Mouse (Mus musculus): ENCODE data around the gene Ykt6. TPM values are rescaled to one million over a fixed set of nuclear protein-coding genes. Genes with fewer than 3 reads are reported as not detected.

Gene Ykt6
- polyA plus RNA-seq, 1 experiment from 2014 or later, result 23.2 TPM

DNA sequence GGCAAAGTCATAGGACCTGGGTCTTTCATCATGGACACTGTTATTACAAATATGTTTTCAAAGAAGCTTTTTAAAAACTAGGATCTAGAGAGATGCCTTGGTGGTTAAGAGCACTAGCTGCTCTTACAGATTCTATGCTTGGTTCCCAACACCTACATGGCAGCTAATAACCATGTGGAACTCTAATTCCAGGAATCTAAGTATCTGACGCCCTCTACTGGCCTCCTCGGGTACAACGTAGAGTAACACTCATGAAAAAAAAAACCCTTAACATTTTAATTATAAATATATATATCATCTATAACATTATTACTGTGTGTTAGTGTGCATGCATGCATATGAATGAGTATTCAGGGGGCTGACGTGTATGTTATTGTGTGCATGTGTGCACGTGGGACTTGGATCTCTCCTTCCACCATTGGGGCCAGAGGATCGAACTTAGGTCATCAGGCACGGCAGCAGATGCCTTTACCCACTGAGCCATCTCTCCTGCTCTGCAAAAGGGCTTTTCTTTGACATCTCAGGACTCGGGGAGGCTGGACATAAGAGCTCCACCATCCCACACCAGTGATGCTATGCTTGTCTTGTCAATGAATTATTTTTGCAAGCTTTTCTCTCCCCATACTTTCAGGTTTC lies 2.2 kb upstream of the Ykt6 start:
- Histone ChIP-seq H3K4me2 (replicated peaks; ENCODE audit: low read depth, low read length) (no peak overlapping the region), H3K9me3 (ENCODE audit: control insufficient read depth, low read depth, low read length) (no peaks in the 10 kb centered on the region), H3K9ac (replicated peaks; ENCODE audit: low read depth, low read length) (no peak overlapping the region), H3K4me1 (ENCODE audit: control insufficient read depth, insufficient read depth, low read length) (peaks cover 15% of the 10 kb centered on the region; the same call in 1 of the 2 replicates), H3K27me3 (ENCODE audit: control insufficient read depth, insufficient read depth, low read length) (no peaks in the 10 kb centered on the region), H3K27ac (ENCODE audit: low read length) (no peak overlapping the region), H3K36me3 (ENCODE audit: control insufficient read depth, insufficient read depth, low read length) (no peaks in the 10 kb centered on the region), H3K4me3 (ENCODE audit: low read depth, low read length) (no peak overlapping the region)
- WGBS, result 35% methylated on average over 8 of the region's 8 CpGs
- no peak for ATAC-seq (ENCODE audit: insufficient number of reproducible peaks, insufficient read depth, low FRiP score, low read depth)

DNA sequence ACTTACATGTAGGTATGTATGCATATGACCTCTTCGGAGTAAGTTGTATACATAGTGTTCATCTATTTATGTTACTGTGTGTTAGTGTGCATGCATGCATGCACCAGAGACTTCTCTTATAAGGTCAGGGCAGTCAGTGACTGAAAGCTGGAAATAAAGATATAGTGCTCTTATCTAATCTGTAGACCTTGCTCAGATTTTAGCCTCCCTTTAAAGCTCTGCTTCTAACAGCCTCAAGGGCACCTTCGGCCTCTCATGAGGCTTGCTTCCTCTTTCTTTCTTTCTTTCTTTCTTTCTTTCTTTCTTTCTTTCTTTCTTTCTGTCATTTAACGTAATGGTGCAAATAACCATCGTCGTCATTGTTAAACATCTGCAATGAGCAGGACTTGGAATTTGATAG lies 1.1 kb upstream of the Ykt6 start:
- Histone ChIP-seq H3K4me2 (replicated peaks; ENCODE audit: low read depth, low read length) (no peak overlapping the region; the same call in 1 of the 2 replicates), H3K9me3 (ENCODE audit: control insufficient read depth, low read depth, low read length) (no peaks in the 10 kb centered on the region), H3K27ac (ENCODE audit: low read length) (peak overlapping the region; percentile 95; the same call in 1 of the 2 replicates), H3K4me3 (ENCODE audit: low read depth, low read length) (no peak overlapping the region), H3K9ac (replicated peaks; ENCODE audit: low read depth, low read length) (no peak overlapping the region), H3K4me1 (ENCODE audit: control insufficient read depth, insufficient read depth, low read length) (peaks cover 12% of the 10 kb centered on the region; the same call in 1 of the 2 replicates), H3K36me3 (ENCODE audit: control insufficient read depth, insufficient read depth, low read length) (no peaks in the 10 kb centered on the region), H3K27me3 (ENCODE audit: control insufficient read depth, insufficient read depth, low read length) (no peaks in the 10 kb centered on the region)
- 67% methylated on average over 5 of the region's 5 CpGs for WGBS
- ATAC-seq (ENCODE audit: insufficient number of reproducible peaks, insufficient read depth, low FRiP score, low read depth), result no peak

DNA sequence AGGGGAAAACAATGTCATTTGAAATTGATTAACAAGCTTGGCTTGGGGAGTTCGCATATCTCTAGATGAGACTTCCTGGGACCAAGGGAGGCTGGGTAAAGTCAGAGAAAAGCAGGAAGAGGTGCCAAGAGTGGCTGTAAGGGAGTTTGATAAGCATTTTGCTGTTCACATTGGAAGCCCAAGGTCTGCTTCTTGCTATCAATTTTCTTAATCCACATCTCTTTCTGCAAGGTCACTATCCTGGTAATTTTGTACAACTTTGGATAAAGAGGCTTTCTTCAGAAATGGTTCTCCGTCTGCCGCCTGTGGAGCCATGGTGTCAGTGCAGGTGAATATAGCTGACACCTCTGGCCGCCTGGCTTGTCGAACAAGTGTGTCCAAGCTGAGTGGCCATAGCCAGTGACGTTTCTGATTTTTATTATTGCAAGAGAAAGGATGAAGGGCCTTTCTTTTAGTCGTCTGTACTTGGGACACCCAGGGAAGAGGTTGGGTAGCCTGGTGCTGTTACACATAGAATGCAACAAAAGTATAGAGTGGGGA lies 458 bp upstream of the Ykt6 start:
- Histone ChIP-seq H3K4me1 (ENCODE audit: control insufficient read depth, insufficient read depth, low read length) (peaks cover 12% of the 10 kb centered on the region; the same call in 1 of the 2 replicates), H3K36me3 (ENCODE audit: control insufficient read depth, insufficient read depth, low read length) (no peaks in the 10 kb centered on the region), H3K4me3 (ENCODE audit: low read depth, low read length) (peak overlapping the region; percentile 88), H3K27me3 (ENCODE audit: control insufficient read depth, insufficient read depth, low read length) (no peaks in the 10 kb centered on the region), H3K27ac (ENCODE audit: low read length) (peak overlapping the region; percentile 95), H3K4me2 (replicated peaks; ENCODE audit: low read depth, low read length) (peak overlapping the region; percentile 65), H3K9me3 (ENCODE audit: control insufficient read depth, low read depth, low read length) (no peaks in the 10 kb centered on the region), H3K9ac (replicated peaks; ENCODE audit: low read depth, low read length) (peak overlapping the region; percentile 92)
- WGBS, result 5% methylated on average over 7 of the region's 7 CpGs
- peak; percentile 50 for ATAC-seq (ENCODE audit: insufficient number of reproducible peaks, insufficient read depth, low FRiP score, low read depth)

DNA sequence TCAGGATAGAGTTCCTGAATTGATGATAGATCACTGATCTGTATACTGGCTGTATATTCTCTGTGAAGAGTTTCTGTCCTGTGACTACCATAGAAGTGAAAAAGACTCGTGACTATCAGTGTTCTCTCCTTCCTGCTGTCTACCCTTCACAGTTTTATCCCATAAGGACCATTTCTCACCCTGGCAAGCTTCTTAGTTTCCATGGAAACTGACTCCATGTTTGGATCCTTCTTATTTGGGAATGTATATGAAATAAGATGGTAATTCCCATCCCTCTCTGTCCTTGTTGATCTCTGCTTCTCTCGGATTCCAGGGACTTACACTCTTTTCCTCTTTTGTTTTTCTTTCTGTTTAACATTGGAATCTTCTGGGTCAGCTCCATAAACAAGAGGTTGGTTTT lies 4.6 kb downstream of the Ykt6 start:
- WGBS, result 74% methylated on average over 2 of the region's 2 CpGs
- Histone ChIP-seq H3K4me2 (replicated peaks; ENCODE audit: low read depth, low read length) (no peak overlapping the region), H3K9me3 (ENCODE audit: control insufficient read depth, low read depth, low read length) (no peaks in the 10 kb centered on the region), H3K27me3 (ENCODE audit: control insufficient read depth, insufficient read depth, low read length) (no peaks in the 10 kb centered on the region), H3K4me3 (ENCODE audit: low read depth, low read length) (no peak overlapping the region), H3K27ac (ENCODE audit: low read length) (no peak overlapping the region), H3K9ac (replicated peaks; ENCODE audit: low read depth, low read length) (no peak overlapping the region), H3K4me1 (ENCODE audit: control insufficient read depth, insufficient read depth, low read length) (0 out of 2 replicates have a peak, but pooled peaks cover 6% of the 10 kb centered on the region), H3K36me3 (ENCODE audit: control insufficient read depth, insufficient read depth, low read length) (peaks cover 48% of the 10 kb centered on the region)
- ATAC-seq (ENCODE audit: insufficient number of reproducible peaks, insufficient read depth, low FRiP score, low read depth), result no peak

DNA sequence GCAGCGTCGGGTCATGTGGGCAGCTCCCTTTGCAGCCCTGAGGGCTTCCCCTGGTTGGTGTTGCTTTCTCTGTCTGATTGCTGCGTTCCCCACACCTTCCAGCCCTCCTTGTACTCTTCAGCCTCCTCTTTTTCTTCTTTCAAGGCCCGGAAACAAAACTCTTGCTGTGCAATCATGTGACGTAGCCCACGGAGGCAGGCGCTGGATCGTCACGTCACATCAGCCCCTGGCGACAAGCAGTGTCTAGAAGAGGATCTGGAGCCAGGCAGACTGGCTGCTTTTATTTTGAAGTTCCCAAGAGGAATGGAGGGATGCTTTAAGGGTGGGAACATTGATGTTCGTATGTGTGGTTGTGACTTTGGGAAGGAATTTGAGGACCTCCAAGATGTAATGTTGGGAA lies 10.4 kb downstream of the Ykt6 start:
- ATAC-seq (ENCODE audit: insufficient number of reproducible peaks, insufficient read depth, low FRiP score, low read depth), result no peak
- 86% methylated on average over 11 of the region's 11 CpGs for WGBS

DNA sequence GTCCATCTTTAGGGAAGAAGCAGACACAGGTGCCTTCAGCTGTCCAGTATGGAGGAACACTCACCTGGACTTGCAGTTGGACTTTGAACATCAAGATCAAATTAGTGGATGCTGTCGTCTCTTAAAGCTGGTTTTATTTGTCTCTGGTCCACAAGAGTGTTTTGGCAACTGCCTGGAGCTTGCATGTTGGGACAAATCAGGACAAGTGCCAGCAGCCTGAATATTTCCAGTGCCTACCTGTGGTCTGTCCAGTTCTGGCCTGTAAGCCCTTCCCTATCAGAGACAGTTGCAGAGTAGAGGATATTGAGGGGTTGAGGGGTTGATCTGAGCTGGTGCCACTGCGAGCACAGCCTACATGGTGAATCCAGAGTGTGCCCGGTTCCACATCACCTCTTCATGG lies 11.3 kb downstream of the Ykt6 start:
- no peak for ATAC-seq (ENCODE audit: insufficient number of reproducible peaks, insufficient read depth, low FRiP score, low read depth)
- no peaks in the 10 kb centered on the region for H3K4me1 ChIP-seq (ENCODE audit: control insufficient read depth, insufficient read depth, low read length)
- no peak overlapping the region for H3K4me3 ChIP-seq (ENCODE audit: low read depth, low read length)
- H3K27ac ChIP-seq (ENCODE audit: low read length), result no peak overlapping the region
- H3K27me3 ChIP-seq (ENCODE audit: control insufficient read depth, insufficient read depth, low read length), result no peaks in the 10 kb centered on the region
- no peak overlapping the region for H3K9ac ChIP-seq (replicated peaks; ENCODE audit: low read depth, low read length)
- WGBS, result 88% methylated on average over 3 of the region's 3 CpGs
- no peaks in the 10 kb centered on the region for H3K9me3 ChIP-seq (ENCODE audit: control insufficient read depth, low read depth, low read length)
- H3K36me3 ChIP-seq (ENCODE audit: control insufficient read depth, insufficient read depth, low read length), result peaks cover 38% of the 10 kb centered on the region
- no peak overlapping the region for H3K4me2 ChIP-seq (replicated peaks; ENCODE audit: low read depth, low read length)

More for the DNA sequence above, 10.4 kb downstream of the Ykt6 start:
- H3K4me1 ChIP-seq (ENCODE audit: control insufficient read depth, insufficient read depth, low read length), result no peaks in the 10 kb centered on the region
- H3K36me3 ChIP-seq (ENCODE audit: control insufficient read depth, insufficient read depth, low read length), result peaks cover 47% of the 10 kb centered on the region
- no peaks in the 10 kb centered on the region for H3K27me3 ChIP-seq (ENCODE audit: control insufficient read depth, insufficient read depth, low read length)
- H3K9me3 ChIP-seq (ENCODE audit: control insufficient read depth, low read depth, low read length), result no peaks in the 10 kb centered on the region
- H3K4me3 ChIP-seq (ENCODE audit: low read depth, low read length), result no peak overlapping the region
- H3K9ac ChIP-seq (replicated peaks; ENCODE audit: low read depth, low read length), result no peak overlapping the region
- no peak overlapping the region for H3K27ac ChIP-seq (ENCODE audit: low read length)
- H3K4me2 ChIP-seq (replicated peaks; ENCODE audit: low read depth, low read length), result no peak overlapping the region

DNA sequence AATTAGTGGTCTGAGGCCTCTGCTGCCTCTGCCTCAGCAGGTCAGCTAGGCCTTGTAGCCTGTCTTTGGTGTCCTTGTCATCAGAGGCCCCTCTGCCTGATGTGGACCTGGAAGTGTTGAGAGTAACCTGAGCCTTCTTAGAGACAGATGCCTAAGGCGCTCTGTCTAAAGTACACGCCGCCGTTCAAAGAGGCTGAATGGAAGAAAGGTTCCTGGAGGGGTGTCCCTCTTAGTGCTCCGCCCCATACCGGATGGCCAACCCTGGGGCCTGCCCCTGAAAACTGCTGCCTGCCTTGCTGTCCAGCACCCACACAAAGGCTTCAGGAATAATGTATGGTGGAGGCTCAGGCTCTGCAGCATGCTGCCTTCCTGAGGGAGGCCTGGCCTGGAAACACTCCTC lies 12.7 kb downstream of the Ykt6 start:
- 66% methylated on average over 6 of the region's 6 CpGs for WGBS
- no peak for ATAC-seq (ENCODE audit: insufficient number of reproducible peaks, insufficient read depth, low FRiP score, low read depth)

DNA sequence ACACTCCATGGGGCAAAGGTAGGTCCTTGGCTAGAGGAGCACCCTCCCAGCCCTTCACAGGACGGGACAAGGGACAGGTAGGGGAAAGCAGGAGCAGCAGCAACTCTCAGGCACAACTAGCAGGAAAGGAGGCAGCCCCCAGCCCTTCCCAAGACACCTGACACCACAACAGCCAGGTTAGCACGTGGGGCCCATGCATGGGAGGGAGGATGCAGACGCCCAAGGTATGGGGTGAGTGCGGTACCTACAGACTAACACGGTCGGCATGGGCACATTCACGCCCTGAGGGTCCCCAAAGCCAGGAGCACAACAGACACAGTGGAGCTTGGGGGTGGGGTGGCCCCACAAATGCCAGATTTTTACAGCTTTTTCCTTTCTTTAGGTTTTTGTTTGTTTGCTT lies 15.7 kb downstream of the Ykt6 start:
- no peak overlapping the region for H3K4me3 ChIP-seq (ENCODE audit: low read depth, low read length)
- no peak overlapping the region for H3K9ac ChIP-seq (replicated peaks; ENCODE audit: low read depth, low read length)
- H3K36me3 ChIP-seq (ENCODE audit: control insufficient read depth, insufficient read depth, low read length), result peaks cover 4% of the 10 kb centered on the region
- no peak overlapping the region for H3K27ac ChIP-seq (ENCODE audit: low read length)
- no peak overlapping the region for H3K4me2 ChIP-seq (replicated peaks; ENCODE audit: low read depth, low read length)
- H3K27me3 ChIP-seq (ENCODE audit: control insufficient read depth, insufficient read depth, low read length), result no peaks in the 10 kb centered on the region
- no peak for ATAC-seq (ENCODE audit: insufficient number of reproducible peaks, insufficient read depth, low FRiP score, low read depth)
- H3K4me1 ChIP-seq (ENCODE audit: control insufficient read depth, insufficient read depth, low read length), result peaks cover 7% of the 10 kb centered on the region; the same call in 1 of the 2 replicates
- no peaks in the 10 kb centered on the region for H3K9me3 ChIP-seq (ENCODE audit: control insufficient read depth, low read depth, low read length)
- WGBS, result 50% methylated on average over 7 of the region's 7 CpGs

More for the DNA sequence above, 12.7 kb downstream of the Ykt6 start:
- Histone ChIP-seq H3K9me3 (ENCODE audit: control insufficient read depth, low read depth, low read length) (no peaks in the 10 kb centered on the region), H3K27me3 (ENCODE audit: control insufficient read depth, insufficient read depth, low read length) (no peaks in the 10 kb centered on the region), H3K4me3 (ENCODE audit: low read depth, low read length) (no peak overlapping the region), H3K9ac (replicated peaks; ENCODE audit: low read depth, low read length) (no peak overlapping the region), H3K4me2 (replicated peaks; ENCODE audit: low read depth, low read length) (no peak overlapping the region), H3K27ac (ENCODE audit: low read length) (no peak overlapping the region), H3K4me1 (ENCODE audit: control insufficient read depth, insufficient read depth, low read length) (peaks cover 7% of the 10 kb centered on the region; the same call in 1 of the 2 replicates), H3K36me3 (ENCODE audit: control insufficient read depth, insufficient read depth, low read length) (peaks cover 23% of the 10 kb centered on the region)

All from stomach, embryonic 14.5 days (tissue).